Comparison of ENCODE assay signal across 18 mouse cellular contexts in genomic region chr14:61548614-61549013, GRCm38 (mm10). TPM values are rescaled to one million over a fixed set of nuclear protein-coding genes. Genes with fewer than 3 reads are reported as not detected.
"Had no signal": no experiment of that assay in that cellular context is flagged by ENCODE, and none has a peak within 500 bp of the region (broad histone marks: within the 10 kb centered on the region; RNA-seq: fewer than 3 reads in every experiment).

No protein-coding gene starts in this region.

- H3K9ac ChIP-seq: intestine, embryonic 15.5 days; liver, embryonic 13.5 days; lung, embryonic 15.5 days had no signal

- H3K27me3 ChIP-seq: intestine, embryonic 15.5 days; liver, embryonic 13.5 days; lung, embryonic 15.5 days had no signal

- DNase-seq: kidney, adult 11 months; kidney, adult 9 months; kidney, postnatal 14 days; layer of hippocampus, postnatal 36 days; liver, embryonic 13.5 days; lung, postnatal 14 days; midbrain, embryonic 14.5 days; thymus, adult 18-20 months; thymus, postnatal 36 days had no signal

- ATAC-seq: intestine, embryonic 15.5 days had no signal

- H3K4me2 ChIP-seq: intestine, embryonic 15.5 days; liver, embryonic 13.5 days; lung, embryonic 15.5 days; midbrain, embryonic 11.5 days had no signal

- H3K4me1 ChIP-seq: intestine, embryonic 15.5 days; liver, embryonic 13.5 days; lung, embryonic 15.5 days had no signal

- H3K9me3 ChIP-seq: intestine, embryonic 15.5 days; liver, embryonic 13.5 days; lung, embryonic 15.5 days had no signal

- H3K4me3 ChIP-seq: intestine, embryonic 15.5 days; layer of hippocampus, adult 2 months; left cerebral cortex, adult 2 months; liver, embryonic 13.5 days; lung, embryonic 15.5 days had no signal

- H3K27ac ChIP-seq: intestine, embryonic 15.5 days; layer of hippocampus, adult 2 months; left cerebral cortex, adult 2 months; liver, embryonic 13.5 days; lung, embryonic 15.5 days had no signal

RNA-seq across cellular contexts. Expression of gene Kcnrg, which starts 58.6 kb away (rescaled TPM):
- total RNA-seq: megakaryocyte-erythroid progenitor cell, adult 5-6 weeks had no signal
- polyA plus RNA-seq: large intestine, adult 2 months; small intestine, adult 2 months; spleen, adult 2 months had no signal
